Comparison of ENCODE assay signal across 17 mouse cellular contexts in genomic region chr2:70802658-70803057, GRCm38 (mm10). TPM values are rescaled to one million over a fixed set of nuclear protein-coding genes. Genes with fewer than 3 reads are reported as not detected.
DNase-seq lines count a peak whose midpoint lies in the region; ATAC-seq and TF ChIP-seq lines count a peak whose summit lies in the region.
"Had no signal": no experiment of that assay in that cellular context is flagged by ENCODE, and none has a peak within 500 bp of the region (broad histone marks: within the 10 kb centered on the region; RNA-seq: fewer than 3 reads in every experiment).

No protein-coding gene starts in this region.

- H3K9me3 ChIP-seq in midbrain, postnatal 0 days (ENCODE audit: low read length) = no peaks in the 10 kb centered on the region
- no peaks in the 10 kb centered on the region for H3K9me3 ChIP-seq in midbrain, embryonic 15.5 days
- H3K9me3 ChIP-seq: stomach, embryonic 15.5 days had no signal

- H3K4me1 ChIP-seq in cerebellum, adult 2 months (ENCODE audit: control insufficient read depth, insufficient read depth, low read length) = peaks cover 3% of the 10 kb centered on the region
- peaks cover 9% of the 10 kb centered on the region; the same call in 1 of the 2 replicates for H3K4me1 ChIP-seq in kidney, adult 2 months (ENCODE audit: control insufficient read depth, insufficient read depth, low read length)
- no peaks in the 10 kb centered on the region for H3K4me1 ChIP-seq in midbrain, postnatal 0 days (ENCODE audit: insufficient read depth, low read length)
- H3K4me1 ChIP-seq in midbrain, embryonic 15.5 days = no peaks in the 10 kb centered on the region

- H3K4me3 ChIP-seq in cerebellum, adult 2 months (replicated peaks; ENCODE audit: insufficient read depth, low read depth, low read length) = no peak overlapping the region
- no peak overlapping the region for H3K4me3 ChIP-seq in kidney, adult 2 months (ENCODE audit: insufficient read depth, low read depth, low read length)
- H3K4me3 ChIP-seq in midbrain, postnatal 0 days (ENCODE audit: low read depth, low read length) = no peak overlapping the region
- H3K4me3 ChIP-seq in midbrain, embryonic 15.5 days = no peak overlapping the region
- H3K4me3 ChIP-seq: embryonic facial prominence, embryonic 12.5 days; stomach, embryonic 15.5 days had no signal

- H3K27ac ChIP-seq in cerebellum, adult 2 months (ENCODE audit: insufficient read depth, low read length) = no peak overlapping the region
- no peak overlapping the region for H3K27ac ChIP-seq in kidney, adult 2 months (ENCODE audit: insufficient read depth, low read depth, low read length)
- H3K27ac ChIP-seq in midbrain, postnatal 0 days (ENCODE audit: low read depth, low read length) = no peak overlapping the region
- H3K27ac ChIP-seq in midbrain, embryonic 15.5 days = no peak overlapping the region
- H3K27ac ChIP-seq: embryonic facial prominence, embryonic 12.5 days; stomach, embryonic 15.5 days had no signal

- TF ChIP-seq POLR2A in cerebellum, adult 2 months (IDR thresholded peaks at IDR 0.05; ENCODE audit: borderline replicate concordance, insufficient read depth, low read length) = no peak
- no peak for TF ChIP-seq POLR2A in kidney, adult 2 months (IDR thresholded peaks at IDR 0.05; ENCODE audit: low read depth, low read length)

- ATAC-seq in midbrain, postnatal 0 days (ENCODE audit: low FRiP score) = no peak
- no peak for ATAC-seq in midbrain, embryonic 15.5 days (replicated peaks)
- ATAC-seq: forebrain, embryonic 14.5 days; intestine, embryonic 16.5 days had no signal

- no peak overlapping the region for H3K9ac ChIP-seq in midbrain, postnatal 0 days (replicated peaks; ENCODE audit: low read length, poor library complexity, severe bottlenecking)
- no peak overlapping the region for H3K9ac ChIP-seq in midbrain, embryonic 15.5 days
- H3K9ac ChIP-seq: embryonic facial prominence, embryonic 12.5 days; lung, embryonic 14.5 days; stomach, embryonic 15.5 days had no signal

- no peak for TF ChIP-seq CTCF in cerebellum, adult 2 months (IDR thresholded peaks at IDR 0.05; ENCODE audit: borderline replicate concordance, insufficient read depth, low read depth, low read length)
- no peak for TF ChIP-seq CTCF in kidney, adult 2 months (conservative IDR thresholded peaks at IDR 0.05; ENCODE audit: insufficient read depth, insufficient read length, low read depth, low read length)
- TF ChIP-seq CTCF in midbrain, postnatal 0 days (IDR thresholded peaks at IDR 0.05) = no peak

- no peak overlapping the region for H3K4me2 ChIP-seq in midbrain, postnatal 0 days (ENCODE audit: low read depth, low read length, poor library complexity, severe bottlenecking)
- H3K4me2 ChIP-seq in midbrain, embryonic 15.5 days = no peak overlapping the region
- H3K4me2 ChIP-seq: embryonic facial prominence, embryonic 12.5 days; lung, embryonic 14.5 days; stomach, embryonic 15.5 days had no signal

- 24% methylated on average over 6 of the region's 6 CpGs for WGBS in cerebellum, adult 2 months
- 47% methylated on average over 6 of the region's 6 CpGs for WGBS in kidney, adult 2 months
- 46% methylated on average over 6 of the region's 6 CpGs for WGBS in midbrain, postnatal 0 days
- WGBS in midbrain, embryonic 15.5 days = 47% methylated on average over 6 of the region's 6 CpGs

- no peaks in the 10 kb centered on the region for H3K27me3 ChIP-seq in cerebellum, adult 2 months (ENCODE audit: control insufficient read depth, insufficient read depth, low read length)
- H3K27me3 ChIP-seq in kidney, adult 2 months (replicated peaks; ENCODE audit: control insufficient read depth, insufficient read depth, low read length) = no peaks in the 10 kb centered on the region
- H3K27me3 ChIP-seq in midbrain, postnatal 0 days (ENCODE audit: insufficient read depth, low read length) = no peaks in the 10 kb centered on the region
- no peaks in the 10 kb centered on the region for H3K27me3 ChIP-seq in midbrain, embryonic 15.5 days (replicated peaks)
- H3K27me3 ChIP-seq: embryonic facial prominence, embryonic 12.5 days; stomach, embryonic 15.5 days had no signal

- no peaks in the 10 kb centered on the region for H3K36me3 ChIP-seq in kidney, adult 2 months (ENCODE audit: control insufficient read depth, insufficient read depth, low read length)
- H3K36me3 ChIP-seq in midbrain, postnatal 0 days (ENCODE audit: insufficient read depth, low read length) = no peaks in the 10 kb centered on the region
- H3K36me3 ChIP-seq in midbrain, embryonic 15.5 days (replicated peaks) = no peaks in the 10 kb centered on the region
- H3K36me3 ChIP-seq: stomach, embryonic 15.5 days had no signal

- peak; percentile 23 to 28 for DNase-seq in cerebellum, adult 2 months
- no peak for DNase-seq in cerebellum, adult 9-11 months
- peak; percentile 35 for DNase-seq in kidney, adult 2 months
- no peak for DNase-seq in kidney, adult 9 months
- peak; percentile 11 for DNase-seq in midbrain, postnatal 0 days (ENCODE audit: low spot score)
- peak; percentile 10 for DNase-seq in lung, postnatal 14 days
- DNase-seq in urinary bladder, postnatal 4 days (ENCODE audit: low spot score in 2 of 2) = no peak
- DNase-seq: B cell, adult 2 months; gastrocnemius, postnatal 36 days; lung, embryonic 14.5 days; midbrain, embryonic 14.5 days; thymus, postnatal 4 days had no signal

RNA-seq across cellular contexts. Expression of gene Tlk1, which starts 22.9 kb away (rescaled TPM):
- 28.2 and 30.4 TPM in 2 replicates for polyA plus RNA-seq in cerebellum, adult 2 months (2012; rRNA removed)
- 11.0 and 13.9 TPM in 2 replicates for polyA plus RNA-seq in kidney, adult 2 months (2012; rRNA removed)
- 22.1 and 34.2 TPM in 2 replicates for total RNA-seq in midbrain, postnatal 0 days (2014; rRNA removed)
- polyA plus RNA-seq in midbrain, postnatal 0 days (2015; fragmentation: Nextera tagmentation; extraction: Ambion mirVana) = 18.6 and 25.0 TPM in 2 replicates
- polyA plus RNA-seq in midbrain, embryonic 15.5 days (2015; fragmentation: Nextera tagmentation; extraction: Ambion mirVana) = 25.3 and 27.1 TPM in 2 replicates

Comparison
In these comparisons a context has a peak if more than half of its experiments do, and no peak if none do; other contexts are left out.
1. DNase-seq: peak in cerebellum, adult 2 months (2 of 2), kidney, adult 2 months (single experiment), midbrain, postnatal 0 days (single experiment) and lung, postnatal 14 days (single experiment); none in cerebellum, adult 9-11 months (single experiment), kidney, adult 9 months (single experiment) and urinary bladder, postnatal 4 days (0 of 2).